22 mouse cellular contexts compared by ENCODE assay signal in genomic region chr3:117805782-117806181, GRCm38 (mm10).
"Had no signal": no experiment of that assay in that cellular context is flagged by ENCODE, and none has a peak within 500 bp of the region (broad histone marks: within the 10 kb centered on the region; RNA-seq: fewer than 3 reads in every experiment).

No protein-coding gene starts in this region.

- H3K36me3 ChIP-seq: hindbrain, embryonic 10.5 days; hindbrain, embryonic 12.5 days; intestine, embryonic 15.5 days; kidney, embryonic 15.5 days; limb, embryonic 15.5 days had no signal

- H3K27me3 ChIP-seq: heart, embryonic 12.5 days; hindbrain, embryonic 12.5 days; intestine, embryonic 15.5 days; kidney, embryonic 15.5 days; limb, embryonic 13.5 days; limb, embryonic 15.5 days had no signal

- H3K27ac ChIP-seq: gastrocnemius, adult 2 months; heart, embryonic 10.5 days; hindbrain, embryonic 10.5 days; hindbrain, embryonic 12.5 days; hindbrain, embryonic 14.5 days; intestine, embryonic 15.5 days; kidney, embryonic 15.5 days; kidney, postnatal 0 days; limb, embryonic 13.5 days; limb, embryonic 15.5 days had no signal

- DNase-seq: gastrocnemius, adult 2 months; gastrocnemius, postnatal 10 days; gastrocnemius, postnatal 25 days; heart, postnatal 10 days; heart, postnatal 4 days; kidney, adult 18-20 months; kidney, adult 9 months; kidney, postnatal 14 days; kidney, postnatal 36 days; layer of hippocampus, adult 9-11 months; layer of hippocampus, postnatal 36 days; left cerebral cortex, postnatal 4 days had no signal

- H3K4me3 ChIP-seq: gastrocnemius, adult 2 months; heart, embryonic 10.5 days; heart, embryonic 12.5 days; hindbrain, embryonic 10.5 days; hindbrain, embryonic 12.5 days; intestine, embryonic 15.5 days; kidney, embryonic 15.5 days; limb, embryonic 13.5 days; limb, embryonic 15.5 days had no signal

- H3K4me1 ChIP-seq: heart, embryonic 10.5 days; heart, embryonic 12.5 days; hindbrain, embryonic 10.5 days; hindbrain, embryonic 12.5 days; intestine, embryonic 15.5 days; kidney, embryonic 15.5 days; limb, embryonic 15.5 days had no signal
